Mouse (Mus musculus) hindbrain, embryonic 12.5 days (tissue): ENCODE results near the gene Adora2a. TPM values are rescaled to one million over a fixed set of nuclear protein-coding genes. Genes with fewer than 3 reads are reported as not detected.

Source experiments
- ATAC-seq: fragments of 200-750 bp; cut with Nextera tagmentation; 2 replicates; pipeline ENCODE4 v1.8.0; 2017; ENCODE audit warnings: moderate TSS enrichment; ENCODE audit not compliant: low FRiP score
- H3K27ac ChIP-seq: fragments of 300-500 bp; sonication (generic); 2 replicates; pipeline ENCODE4 v1.5.1; 2016; ENCODE audit warnings: mild to moderate bottlenecking
- H3K27me3 ChIP-seq: fragments of 300-500 bp; sonication (generic); 2 replicates; pipeline ENCODE4 v1.6.1; 2016; ENCODE audit warnings: mild to moderate bottlenecking
- H3K36me3 ChIP-seq: fragments of 300-500 bp; sonication (generic); 2 replicates; pipeline ENCODE4 v1.6.1; 2016; ENCODE audit warnings: mild to moderate bottlenecking
- H3K4me1 ChIP-seq: fragments of 300-500 bp; sonication (generic); 2 replicates; pipeline ENCODE4 v1.6.1; 2016
- H3K4me2 ChIP-seq: fragments of 300-500 bp; sonication (generic); replicated peaks from 2 replicates; pipeline ENCODE4 v1.6.1; 2016; ENCODE audit warnings: mild to moderate bottlenecking
- H3K4me3 ChIP-seq: fragments of 300-500 bp; sonication (generic); 2 replicates; pipeline ENCODE4 v1.5.1; 2016; ENCODE audit warnings: mild to moderate bottlenecking
- H3K9ac ChIP-seq: fragments of 300-500 bp; sonication (generic); 2 replicates; pipeline ENCODE4 v1.6.1; 2016; ENCODE audit warnings: mild to moderate bottlenecking, moderate library complexity
- H3K9me3 ChIP-seq: fragments of 300-500 bp; sonication (generic); replicated peaks from 2 replicates; pipeline ENCODE4 v1.6.1; 2016; ENCODE audit warnings: mild to moderate bottlenecking
- WGBS: fragments of 180-500 bp; shearing (Covaris S2); methylation state at CpG from one replicate; pipeline ENCODE4 v1.1.7; 2016; 5-methylcytosine and 5-hydroxymethylcytosine counted together
- polyA plus RNA-seq: library from polyadenylated mRNA; unstranded; fragments of >200 nt; fragmentation: Nextera tagmentation; extraction: Ambion mirVana; gene quantifications from 2 replicates; pipeline ENCODE4 v1.2.1, GENCODE M21; 2016

Gene Adora2a
- polyA plus RNA-seq, 1 experiment from 2014 or later: 2.5 TPM

- Histone ChIP-seq H3K36me3 (peaks cover 12% of the 10 kb centered on the region; the same call in 1 of the 2 replicates), H3K27me3 (no peaks in the 10 kb centered on the region), H3K4me3 (no peak overlapping the region), H3K9ac (no peak overlapping the region), H3K27ac (no peak overlapping the region), H3K9me3 (no peaks in the 10 kb centered on the region), H3K4me2 (no peak overlapping the region), H3K4me1 (no peaks in the 10 kb centered on the region)
- 78% methylated on average over 4 of the region's 4 CpGs for WGBS
- ATAC-seq: no peak
Measured at GRCm38 (mm10) chr10:75294926-75295325, 21.8 kb upstream of the Adora2a start.

- 87% methylated on average over 5 of the region's 5 CpGs for WGBS
- peaks cover 28% of the 10 kb centered on the region for H3K36me3 ChIP-seq
- no peaks in the 10 kb centered on the region for H3K4me1 ChIP-seq
- no peak overlapping the region for H3K27ac ChIP-seq
- H3K27me3 ChIP-seq: no peaks in the 10 kb centered on the region
- no peaks in the 10 kb centered on the region for H3K9me3 ChIP-seq
- ATAC-seq: no peak
- no peak overlapping the region for H3K9ac ChIP-seq
- H3K4me3 ChIP-seq: no peak overlapping the region
- H3K4me2 ChIP-seq: no peak overlapping the region
Measured at GRCm38 (mm10) chr10:75298608-75299007, 18.1 kb upstream of the Adora2a start.

DNA sequence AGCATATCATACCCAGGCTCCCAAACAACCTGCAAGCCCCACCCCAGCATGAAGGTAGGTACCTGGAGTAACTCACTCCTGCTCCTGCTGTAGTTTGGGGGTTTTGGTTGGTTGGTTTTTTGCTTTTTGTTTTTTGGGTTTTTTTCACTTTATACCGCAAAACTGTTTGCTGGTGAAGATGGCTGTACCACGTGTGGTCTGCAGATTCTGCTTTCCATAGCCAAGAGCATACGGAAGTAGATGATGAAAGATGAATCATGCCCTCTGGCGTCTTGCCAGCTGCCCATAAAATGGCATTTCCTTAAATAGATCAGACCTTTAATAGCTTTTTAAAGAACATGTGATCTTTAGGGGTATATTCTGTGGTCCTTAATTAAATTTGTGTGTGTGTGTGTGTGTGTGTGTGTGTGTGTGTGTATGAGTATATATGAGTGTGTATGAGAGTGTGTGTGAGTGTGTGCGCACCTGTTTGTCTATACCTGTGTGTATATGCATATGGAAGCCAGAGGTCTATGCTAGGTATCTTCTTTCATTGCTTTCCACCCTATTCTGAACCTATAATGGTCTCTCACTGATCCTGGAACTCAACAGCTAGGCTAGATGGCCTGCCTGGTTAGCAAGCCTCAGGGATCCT lies 16.8 kb upstream of the Adora2a start:
- no peak for ATAC-seq
- peaks cover 28% of the 10 kb centered on the region for H3K36me3 ChIP-seq
- 88% methylated on average over 5 of the region's 5 CpGs for WGBS

GRCm38 (mm10) chr10:75301195-75301806 lies 15.4 kb upstream of the Adora2a start:
- Histone ChIP-seq H3K4me2 (no peak overlapping the region), H3K36me3 (peaks cover 25% of the 10 kb centered on the region), H3K4me3 (no peak overlapping the region), H3K4me1 (0 out of 2 replicates have a peak, but pooled peaks cover 6% of the 10 kb centered on the region), H3K27ac (no peak overlapping the region), H3K9ac (no peak overlapping the region), H3K9me3 (no peaks in the 10 kb centered on the region), H3K27me3 (no peaks in the 10 kb centered on the region)
- WGBS: 95% methylated on average over 12 of the region's 12 CpGs
- ATAC-seq: no peak

More for the DNA sequence above, 16.8 kb upstream of the Adora2a start:
- no peaks in the 10 kb centered on the region for H3K9me3 ChIP-seq
- H3K27me3 ChIP-seq: no peaks in the 10 kb centered on the region
- no peak overlapping the region for H3K4me2 ChIP-seq
- no peak overlapping the region for H3K27ac ChIP-seq
- H3K4me3 ChIP-seq: no peak overlapping the region
- 0 out of 2 replicates have a peak, but pooled peaks cover 6% of the 10 kb centered on the region for H3K4me1 ChIP-seq
- H3K9ac ChIP-seq: no peak overlapping the region

GRCm38 (mm10) chr10:75301937-75302336 lies 14.7 kb upstream of the Adora2a start:
- WGBS: 97% methylated on average over 4 of the region's 4 CpGs
- ATAC-seq: no peak
- H3K36me3 ChIP-seq: peaks cover 27% of the 10 kb centered on the region

GRCm38 (mm10) chr10:75302536-75302935 lies 14.1 kb upstream of the Adora2a start:
- no peak overlapping the region for H3K9ac ChIP-seq
- whole genome bisulfite sequencing: 89% methylated on average over 4 of the region's 4 CpGs
- no peaks in the 10 kb centered on the region for H3K27me3 ChIP-seq
- no peak overlapping the region for H3K4me3 ChIP-seq
- H3K4me1 ChIP-seq: 0 out of 2 replicates have a peak, but pooled peaks cover 6% of the 10 kb centered on the region
- no peak for ATAC-seq
- H3K9me3 ChIP-seq: no peaks in the 10 kb centered on the region
- H3K27ac ChIP-seq: no peak overlapping the region
- H3K36me3 ChIP-seq: peaks cover 32% of the 10 kb centered on the region
- no peak overlapping the region for H3K4me2 ChIP-seq

More at GRCm38 (mm10) chr10:75301937-75302336, 14.7 kb upstream of the Adora2a start:
- Histone ChIP-seq H3K4me1 (0 out of 2 replicates have a peak, but pooled peaks cover 6% of the 10 kb centered on the region), H3K27ac (no peak overlapping the region), H3K4me2 (no peak overlapping the region), H3K9ac (no peak overlapping the region), H3K27me3 (no peaks in the 10 kb centered on the region), H3K9me3 (no peaks in the 10 kb centered on the region), H3K4me3 (no peak overlapping the region)

GRCm38 (mm10) chr10:75303324-75304048 lies 13.2 kb upstream of the Adora2a start:
- 0 out of 2 replicates have a peak, but pooled peaks cover 6% of the 10 kb centered on the region for H3K4me1 ChIP-seq
- H3K27me3 ChIP-seq: no peaks in the 10 kb centered on the region
- no peak overlapping the region for H3K27ac ChIP-seq
- no peak overlapping the region for H3K9ac ChIP-seq
- no peak for ATAC-seq
- no peak overlapping the region for H3K4me3 ChIP-seq
- peaks cover 41% of the 10 kb centered on the region for H3K36me3 ChIP-seq
- H3K9me3 ChIP-seq: no peaks in the 10 kb centered on the region
- 86% methylated on average over 8 of the region's 8 CpGs for WGBS
- H3K4me2 ChIP-seq: no peak overlapping the region

DNA sequence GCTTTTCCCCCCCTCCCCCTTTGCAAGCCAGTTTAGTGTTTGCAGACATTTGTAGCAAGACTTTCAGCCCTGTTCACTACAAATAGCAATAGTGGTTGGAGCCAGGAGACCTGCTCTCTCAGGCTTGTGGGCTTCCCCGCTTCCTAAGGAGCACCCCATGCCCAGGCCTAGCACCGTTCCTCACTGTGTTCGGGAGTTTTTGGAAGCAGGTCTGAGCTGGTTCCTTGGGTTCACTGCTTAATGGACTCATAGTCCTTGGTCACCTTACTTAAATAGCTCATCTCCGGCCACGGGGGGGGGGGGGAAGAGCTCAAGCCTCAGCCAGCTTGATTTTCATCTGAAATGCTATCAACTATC lies 12.7 kb upstream of the Adora2a start:
- Histone ChIP-seq H3K4me2 (no peak overlapping the region), H3K27me3 (no peaks in the 10 kb centered on the region), H3K27ac (no peak overlapping the region), H3K36me3 (peaks cover 47% of the 10 kb centered on the region), H3K9me3 (no peaks in the 10 kb centered on the region), H3K9ac (no peak overlapping the region), H3K4me1 (0 out of 2 replicates have a peak, but pooled peaks cover 6% of the 10 kb centered on the region), H3K4me3 (no peak overlapping the region)
- 90% methylated on average over 5 of the region's 5 CpGs for WGBS
- ATAC-seq: no peak

GRCm38 (mm10) chr10:75304413-75304812 lies 12.3 kb upstream of the Adora2a start:
- 74% methylated on average over 6 of the region's 6 CpGs for WGBS
- no peak overlapping the region for H3K9ac ChIP-seq
- no peak overlapping the region for H3K4me2 ChIP-seq
- 0 out of 2 replicates have a peak, but pooled peaks cover 6% of the 10 kb centered on the region for H3K4me1 ChIP-seq
- H3K36me3 ChIP-seq: peaks cover 50% of the 10 kb centered on the region
- H3K27me3 ChIP-seq: no peaks in the 10 kb centered on the region
- H3K27ac ChIP-seq: no peak overlapping the region
- no peaks in the 10 kb centered on the region for H3K9me3 ChIP-seq
- no peak for ATAC-seq
- H3K4me3 ChIP-seq: no peak overlapping the region

DNA sequence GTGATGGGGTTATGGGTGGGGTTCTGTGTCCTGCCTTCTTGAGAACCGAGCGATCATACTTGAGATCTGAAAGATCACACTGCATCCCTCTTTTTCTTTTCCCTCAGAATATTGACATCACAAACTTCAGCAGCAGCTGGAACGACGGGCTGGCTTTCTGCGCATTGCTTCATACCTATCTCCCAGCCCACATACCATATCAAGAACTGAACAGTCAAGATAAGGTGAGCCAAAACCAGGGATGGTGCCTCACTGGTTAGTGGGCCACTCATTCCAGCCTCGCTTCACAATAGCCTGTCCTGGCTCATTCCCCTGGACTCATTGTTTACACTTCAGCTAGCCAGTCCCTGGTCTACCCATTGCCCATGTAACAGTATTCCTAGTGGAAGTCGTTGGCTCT lies 9.5 kb upstream of the Adora2a start:
- Histone ChIP-seq H3K9ac (no peak overlapping the region), H3K4me3 (no peak overlapping the region), H3K36me3 (peaks cover 61% of the 10 kb centered on the region), H3K27ac (no peak overlapping the region), H3K27me3 (no peaks in the 10 kb centered on the region), H3K9me3 (no peaks in the 10 kb centered on the region), H3K4me1 (0 out of 2 replicates have a peak, but pooled peaks cover 6% of the 10 kb centered on the region), H3K4me2 (no peak overlapping the region)
- ATAC-seq: no peak
- 96% methylated on average over 7 of the region's 7 CpGs for WGBS

- H3K27me3 ChIP-seq: peaks cover 17% of the 10 kb centered on the region
- H3K9me3 ChIP-seq: no peaks in the 10 kb centered on the region
- H3K27ac ChIP-seq: no peak overlapping the region
- 84% methylated on average over 7 of the region's 7 CpGs for WGBS
- H3K4me3 ChIP-seq: no peak overlapping the region
- H3K4me2 ChIP-seq: no peak overlapping the region
- 0 out of 2 replicates have a peak, but pooled peaks cover 8% of the 10 kb centered on the region for H3K4me1 ChIP-seq
- H3K9ac ChIP-seq: no peak overlapping the region
- no peak for ATAC-seq
- peaks cover 52% of the 10 kb centered on the region for H3K36me3 ChIP-seq
Measured at GRCm38 (mm10) chr10:75312361-75312760, 4.3 kb upstream of the Adora2a start.

DNA sequence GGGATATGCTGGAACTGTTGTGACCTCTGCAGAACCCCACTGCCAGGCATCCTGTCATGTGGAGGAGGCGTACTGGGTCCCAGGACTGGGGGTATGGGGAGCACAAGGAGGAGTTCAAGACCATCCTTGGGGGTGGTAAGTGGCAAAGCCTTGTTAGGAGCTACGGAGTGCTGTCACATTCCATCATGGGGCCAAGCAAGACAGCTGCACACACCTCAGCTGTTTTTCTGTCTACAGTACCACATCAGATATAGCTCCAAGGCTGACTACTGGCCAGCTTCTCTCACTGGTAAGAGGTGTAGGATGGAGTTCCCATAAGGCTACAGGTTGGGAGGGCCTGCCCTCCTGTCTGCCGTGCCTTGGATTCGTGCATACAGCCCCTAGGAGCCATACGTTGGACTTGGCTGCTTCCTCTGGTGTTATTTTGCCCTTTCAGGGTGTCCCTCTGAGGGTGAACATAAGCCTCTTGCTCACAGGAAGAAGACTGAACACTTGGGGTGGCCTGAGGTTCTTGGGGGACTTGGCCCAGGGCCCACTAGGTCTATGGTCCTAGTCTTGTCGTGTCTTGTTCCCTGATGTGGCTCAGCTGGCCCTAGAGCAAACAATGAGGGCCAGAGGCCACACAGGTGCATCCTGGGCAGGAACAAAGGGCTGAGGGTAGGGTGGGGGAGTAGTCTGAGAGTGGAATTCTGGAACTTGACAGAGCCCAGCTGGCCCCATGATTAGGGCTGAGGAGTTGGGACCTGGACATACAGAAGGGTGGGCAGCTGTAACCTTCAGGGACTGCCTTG lies 2.3 kb upstream of the Adora2a start:
- Histone ChIP-seq H3K9ac (no peak overlapping the region), H3K27me3 (peaks cover 36% of the 10 kb centered on the region), H3K27ac (no peak overlapping the region), H3K4me3 (no peak overlapping the region), H3K9me3 (no peaks in the 10 kb centered on the region), H3K4me1 (0 out of 2 replicates have a peak, but pooled peaks cover 9% of the 10 kb centered on the region), H3K36me3 (peaks cover 31% of the 10 kb centered on the region), H3K4me2 (no peak overlapping the region)
- WGBS: 71% methylated on average over 6 of the region's 6 CpGs
- ATAC-seq: no peak
